Mouse (Mus musculus) spleen, adult 2 months (tissue): Measurements from ENCODE around the gene Gm45717.

Experiments used
- CTCF ChIP-seq: fragments of 200-500 bp; IDR thresholded peaks from 2 replicates; pipeline ENCODE4 v1.5.1; 2011; ENCODE audit warnings: mild to moderate bottlenecking, inconsistent platforms; ENCODE audit not compliant: insufficient read depth, insufficient read length, insufficient replicate concordance; ENCODE audit errors: extremely low read depth
- POLR2A ChIP-seq: fragments of 200-500 bp; IDR thresholded peaks from 2 replicates; pipeline ENCODE4 v1.6.1; 2011; ENCODE audit warnings: low read depth, low read length, inconsistent platforms

DNA sequence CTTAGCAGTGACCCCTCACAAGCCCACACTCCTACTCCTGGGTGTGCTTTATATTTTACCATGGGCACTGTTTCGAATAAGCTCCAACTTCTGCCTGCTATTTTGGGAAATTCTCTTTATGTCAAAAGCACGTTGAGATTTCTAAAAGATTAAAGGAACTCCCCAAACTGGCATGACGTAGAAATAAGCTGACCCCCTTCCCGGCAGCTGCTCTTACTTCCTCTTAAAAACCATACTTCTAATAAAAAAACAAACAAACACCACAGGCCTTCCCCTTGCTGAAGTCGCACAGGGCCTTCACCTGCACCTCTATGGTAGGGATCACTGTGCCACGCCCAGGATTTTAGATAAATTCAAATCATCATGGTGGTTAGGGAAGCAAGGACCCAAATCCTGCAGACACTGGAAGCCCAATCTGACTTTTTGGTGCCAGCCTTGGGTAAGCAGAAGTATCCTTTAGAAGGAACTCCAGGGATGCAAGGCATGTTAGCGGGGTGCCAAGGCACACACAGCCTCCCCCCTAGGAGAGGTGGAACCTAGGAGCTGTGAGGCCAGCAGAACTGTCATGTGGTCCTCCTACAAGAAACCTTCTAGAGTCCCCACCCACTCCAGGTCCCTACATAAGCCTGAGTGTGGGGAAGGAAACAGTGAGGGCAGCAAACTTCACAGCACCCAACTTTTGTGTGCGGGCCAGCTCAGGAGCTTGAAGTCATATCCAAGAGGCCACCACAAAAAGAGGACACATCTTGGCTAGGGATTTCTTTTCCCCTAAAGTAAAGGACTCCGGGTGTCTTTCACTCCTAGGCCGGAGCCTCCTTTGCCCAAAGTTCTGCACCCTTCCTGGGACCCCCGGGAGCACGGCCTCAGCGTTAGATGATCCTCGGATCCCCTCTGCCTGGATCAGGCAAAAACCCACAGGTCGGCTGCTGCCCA, 1.7 kb downstream of the Gm45717 start:
- TF ChIP-seq POLR2A (no peak; the same call in 1 of the 2 replicates), CTCF (no peak)
